Mouse (Mus musculus) testis, adult 2 months (tissue): ENCODE measurements around the gene Zfp418. TPM values are rescaled to one million over a fixed set of nuclear protein-coding genes. Genes with fewer than 3 reads are reported as not detected.
"Not testable (repeated sequence)": the region's sequence is repeated elsewhere in the genome, so short reads cannot be mapped to it uniquely, and the experiment has no call there.

Experiments
- H3K27ac ChIP-seq: fragments of 200-500 bp; 2 replicates; pipeline ENCODE4 v1.5.1; 2012; ENCODE audit warnings: low read depth, low read length; ENCODE audit not compliant: control insufficient read depth, insufficient read depth
- H3K27me3 ChIP-seq: fragments of 200-500 bp; 2 replicates; pipeline ENCODE4 v1.6.1; 2012; ENCODE audit warnings: mild to moderate bottlenecking, low read length, moderate library complexity; ENCODE audit not compliant: control insufficient read depth, insufficient read depth
- H3K36me3 ChIP-seq: fragments of 200-500 bp; 2 replicates; pipeline ENCODE4 v1.6.1; 2012; ENCODE audit warnings: mild to moderate bottlenecking, low read length; ENCODE audit not compliant: control insufficient read depth, insufficient read depth
- H3K4me1 ChIP-seq: fragments of 200-500 bp; 2 replicates; pipeline ENCODE4 v1.6.1; 2012; ENCODE audit warnings: low read length; ENCODE audit not compliant: control insufficient read depth, insufficient read depth
- H3K4me3 ChIP-seq: fragments of 200-500 bp; 2 replicates; pipeline ENCODE4 v1.5.1; 2012; ENCODE audit warnings: low read depth, mild to moderate bottlenecking, low read length, moderate library complexity, mixed read lengths; ENCODE audit not compliant: control insufficient read depth
- CTCF ChIP-seq: fragments of 200-500 bp; IDR thresholded peaks from 2 replicates; pipeline ENCODE4 v1.5.1; 2012; ENCODE audit warnings: low read depth, mild to moderate bottlenecking, inconsistent platforms, low read length, moderate library complexity; ENCODE audit not compliant: control insufficient read depth, insufficient read depth, insufficient replicate concordance
- POLR2A ChIP-seq: fragments of 200-500 bp; IDR thresholded peaks from 2 replicates; pipeline ENCODE4 v1.6.1; 2012; ENCODE audit warnings: low read depth, mild to moderate bottlenecking, inconsistent platforms, low read length, moderate library complexity; ENCODE audit not compliant: control insufficient read depth
- polyA plus RNA-seq: library from polyadenylated mRNA; depleted of rRNA; stranded (reverse); fragments of >200 nt; gene quantifications from 2 replicates; pipeline ENCODE4 v1.2.3, GENCODE M21; 2012; rRNA removed

The Zfp418 gene
- polyA plus RNA-seq, result 0.06 and 0.15 TPM in 2 replicates

GRCm38 (mm10) chr7:7171227-7172147, at the start of gene Zfp418:
TSS of gene Zfp418 (plus strand) at chr7:7171330.
- no peaks in the 10 kb centered on the region for H3K36me3 ChIP-seq
- H3K4me3 ChIP-seq, result peak within 1 kb of the TSS; percentile 84
- TF ChIP-seq POLR2A (no peak), CTCF (no peak)
- H3K4me1 ChIP-seq, result peaks cover 3% of the 10 kb centered on the region; the same call in 1 of the 2 replicates
- no peak within 1 kb of the TSS for H3K27ac ChIP-seq
- no peaks in the 10 kb centered on the region for H3K27me3 ChIP-seq

- TF ChIP-seq CTCF (no peak), POLR2A (no peak)
- no peaks in the 10 kb centered on the region for H3K27me3 ChIP-seq
- peaks cover 5% of the 10 kb centered on the region for H3K4me1 ChIP-seq
- H3K27ac ChIP-seq, result no peak overlapping the region
- no peaks in the 10 kb centered on the region for H3K36me3 ChIP-seq
- H3K4me3 ChIP-seq, result peak overlapping the region; percentile 87
Measured at GRCm38 (mm10) chr7:7121602-7121980, 49.5 kb upstream of the Zfp418 start.

GRCm38 (mm10) chr7:7130491-7131124, 40.5 kb upstream of the Zfp418 start:
- not testable (repeated sequence) for H3K27ac ChIP-seq, H3K36me3 ChIP-seq, H3K4me1 ChIP-seq, H3K27me3 ChIP-seq, H3K4me3 ChIP-seq

- Histone ChIP-seq H3K4me3 (no peak overlapping the region), H3K36me3 (no peaks in the 10 kb centered on the region), H3K27ac (no peak overlapping the region), H3K4me1 (no peaks in the 10 kb centered on the region), H3K27me3 (no peaks in the 10 kb centered on the region)
- no peak for TF ChIP-seq CTCF
- TF ChIP-seq POLR2A, result no peak
Measured at GRCm38 (mm10) chr7:7132751-7133150, 38.4 kb upstream of the Zfp418 start.

- TF ChIP-seq CTCF (peak; percentile 39; the same call in 1 of the 2 replicates), POLR2A (no peak)
- Histone ChIP-seq H3K36me3 (no peaks in the 10 kb centered on the region), H3K4me1 (no peaks in the 10 kb centered on the region), H3K27ac (no peak within 1 kb of the TSS), H3K4me3 (peak within 1 kb of the TSS; percentile 79), H3K27me3 (no peaks in the 10 kb centered on the region)
Measured at GRCm38 (mm10) chr7:7136379-7136866, 34.7 kb upstream of the Zfp418 start, which contains the start of gene Zfp773. TSS of gene Zfp773 (minus strand) at chr7:7136755.

GRCm38 (mm10) chr7:7144215-7144614, 26.9 kb upstream of the Zfp418 start:
- no peaks in the 10 kb centered on the region for H3K36me3 ChIP-seq
- H3K4me1 ChIP-seq, result no peaks in the 10 kb centered on the region
- no peak for TF ChIP-seq POLR2A
- no peak for TF ChIP-seq CTCF
- H3K27ac ChIP-seq, result no peak overlapping the region
- no peaks in the 10 kb centered on the region for H3K27me3 ChIP-seq
- no peak overlapping the region for H3K4me3 ChIP-seq

GRCm38 (mm10) chr7:7145991-7146608, 25.0 kb upstream of the Zfp418 start:
- H3K27ac ChIP-seq, result no peak overlapping the region
- no peaks in the 10 kb centered on the region for H3K27me3 ChIP-seq
- H3K36me3 ChIP-seq, result no peaks in the 10 kb centered on the region
- H3K4me3 ChIP-seq, result no peak overlapping the region
- TF ChIP-seq POLR2A, result no peak
- TF ChIP-seq CTCF, result no peak
- no peaks in the 10 kb centered on the region for H3K4me1 ChIP-seq
